Mouse (Mus musculus) T-helper 17 cell (primary cell): ENCODE measurements around the gene Nob1.

Experiments used
- in situ Hi-C, 2 experiments: fragments of 300-600 bp; cut with MboI, MseI; formaldehyde crosslinking; loops; 1 replicate in 1 of 2; 2 replicates in 1 of 2; pipeline ENCODE4 v1.15.1; 2025; ENCODE audit warnings: high pct_unique_total_duplicates in 2 of 2

Gene Nob1

DNA sequence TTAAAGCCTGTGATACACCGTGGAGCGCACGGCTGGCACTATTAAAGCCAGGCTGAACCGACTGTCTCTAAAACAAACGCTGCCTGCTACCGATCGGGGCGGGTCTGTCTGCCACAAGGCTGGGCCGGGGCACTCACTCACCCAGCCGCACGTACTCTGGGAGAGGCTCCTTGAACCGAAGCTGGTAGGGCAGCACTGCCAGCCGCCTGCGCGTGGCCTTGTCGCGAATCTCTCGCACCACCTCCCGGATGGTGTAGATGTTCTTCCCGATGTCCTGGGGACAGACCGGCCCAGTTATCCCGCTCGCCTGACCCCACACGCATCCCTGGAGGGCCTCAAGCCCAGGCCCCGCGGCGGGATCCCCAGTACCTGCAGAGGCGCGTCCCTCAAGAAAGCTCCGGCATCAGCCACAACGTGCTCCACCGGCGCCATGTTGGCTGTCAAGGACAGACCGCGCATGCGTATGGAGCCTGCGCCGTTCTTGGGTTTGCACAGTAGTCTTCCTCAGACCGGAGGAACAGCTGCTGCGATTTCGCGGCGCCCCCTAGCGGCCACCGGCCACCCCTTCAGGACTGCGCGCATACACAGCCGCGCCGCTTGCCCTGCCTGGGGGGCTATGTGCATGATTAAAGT is at the start of gene Nob1:
Gene Nob1, minus strand, starts transcription at position 455 of the 633 bp plus-strand sequence.
- in situ Hi-C loops = no loop called here

DNA sequence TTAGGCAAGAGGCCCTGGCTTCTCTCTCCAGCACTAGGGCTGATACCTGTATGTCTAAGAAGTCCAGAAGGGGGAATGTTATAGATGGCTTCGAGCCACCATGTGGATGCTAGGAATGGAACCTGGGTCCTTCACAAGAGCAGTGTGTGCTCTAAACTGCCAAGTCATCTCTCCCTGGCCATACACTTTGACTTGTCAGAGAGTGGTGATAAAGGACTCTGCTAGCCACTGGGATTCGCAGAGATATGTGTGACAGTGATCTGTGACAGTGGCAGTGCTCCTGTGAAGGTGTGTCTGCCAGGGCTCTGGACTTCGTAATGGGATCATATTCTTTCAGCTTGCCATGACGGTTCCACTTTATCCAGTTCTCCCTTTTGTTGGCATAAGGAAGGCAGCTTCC is 48.5 kb upstream of the Nob1 start:
- in situ Hi-C loops = no loop called here

DNA sequence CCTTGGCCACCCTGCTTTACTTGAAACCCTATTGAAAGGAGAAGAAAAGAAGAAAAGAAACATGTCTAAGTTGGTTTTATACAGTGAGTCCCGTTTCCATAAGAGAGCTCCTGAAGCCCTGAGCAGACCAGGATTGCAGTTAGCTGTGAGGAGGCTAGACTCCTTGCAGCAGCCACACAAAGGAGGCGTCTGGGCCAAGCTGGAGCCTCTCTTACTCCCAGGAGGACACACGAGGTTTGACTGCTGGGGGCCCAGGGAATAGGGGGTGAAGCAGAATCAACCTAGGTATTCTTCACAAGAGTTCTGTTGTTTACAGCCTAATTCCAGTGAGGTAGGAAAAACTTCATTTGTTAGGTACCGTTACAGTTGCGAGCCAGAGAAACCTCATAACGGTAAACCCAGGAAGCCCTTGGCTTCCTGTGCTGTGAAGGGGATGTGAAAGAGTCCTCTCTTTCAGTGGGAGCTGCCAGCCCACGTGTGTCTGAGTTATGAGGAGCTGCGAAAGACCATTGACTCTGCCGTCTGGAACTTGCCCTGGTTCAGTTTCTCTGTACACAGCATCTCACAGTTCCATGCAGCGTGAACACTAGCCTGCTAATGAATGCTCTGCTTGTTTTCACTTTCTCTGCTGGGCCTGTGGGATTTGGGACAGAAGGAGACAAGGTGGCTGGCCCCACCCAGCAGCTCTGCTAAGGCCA is 47.7 kb upstream of the Nob1 start:
- in situ Hi-C loops = no loop called here

DNA sequence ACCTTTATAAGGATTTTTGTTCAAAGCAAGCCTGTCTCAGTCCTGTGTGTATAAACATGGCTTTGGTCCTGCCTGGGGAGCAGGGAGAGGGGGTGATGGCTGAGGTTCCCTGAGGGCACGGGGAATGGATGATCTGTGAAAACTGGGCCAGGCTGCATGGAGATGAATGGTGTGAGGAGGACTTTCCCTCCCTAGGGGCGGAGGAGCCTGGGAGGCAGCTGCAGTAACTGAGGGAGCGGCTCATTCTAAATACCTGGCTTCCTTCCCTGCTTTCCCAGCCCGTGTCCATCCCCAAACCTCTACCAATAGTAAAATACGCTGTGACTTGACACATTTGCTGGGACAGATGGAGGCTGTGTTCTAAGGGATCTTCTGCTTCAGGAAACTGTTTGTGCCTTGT is 45.5 kb upstream of the Nob1 start:
- in situ Hi-C loops = no loop called here

DNA sequence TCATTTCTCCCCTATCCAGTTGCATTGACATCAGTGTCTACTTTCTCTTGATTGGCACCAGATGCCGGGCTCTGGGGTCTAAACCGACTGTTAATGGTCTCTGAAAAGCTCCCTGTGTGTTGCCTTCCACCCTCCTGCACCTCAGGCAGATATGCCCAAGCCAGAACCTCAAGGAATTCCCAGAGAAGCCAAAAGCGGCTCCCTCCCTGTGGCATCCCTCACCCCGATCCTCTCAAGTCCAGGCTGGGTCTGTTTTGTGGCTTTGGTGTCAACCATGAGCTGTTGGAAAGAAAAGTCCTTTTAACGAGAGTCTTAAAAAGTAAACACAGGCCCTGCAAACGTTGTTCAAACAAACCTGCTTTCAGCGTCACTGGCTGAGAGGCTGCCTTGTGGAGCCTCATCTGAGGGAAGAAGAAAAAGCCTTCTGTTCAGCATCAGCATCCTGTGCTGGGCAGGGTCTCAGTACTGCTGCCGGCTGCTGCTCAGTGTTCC is 44.0 kb upstream of the Nob1 start:
- in situ Hi-C loops = no loop called here

DNA sequence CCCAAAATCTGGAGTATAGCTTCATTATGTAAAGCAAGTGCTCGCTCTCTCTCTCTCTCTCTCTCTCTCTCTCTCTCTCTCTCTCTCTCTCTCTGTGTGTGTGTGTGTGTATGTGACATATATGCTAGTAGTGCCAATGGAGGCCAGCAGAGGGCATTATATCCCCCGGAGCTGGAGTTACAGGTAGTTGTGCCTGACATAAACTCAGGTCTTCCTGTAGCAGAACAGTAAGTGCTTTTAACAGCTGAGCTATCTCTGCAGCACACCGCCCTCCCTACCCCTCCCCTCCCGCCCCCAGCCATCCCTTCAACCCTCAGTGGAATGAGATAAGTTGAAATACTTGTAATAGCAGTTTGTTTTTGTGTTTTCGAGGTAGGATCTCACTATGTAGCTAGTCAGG is 41.8 kb upstream of the Nob1 start:
- in situ Hi-C loops = no loop called here

DNA sequence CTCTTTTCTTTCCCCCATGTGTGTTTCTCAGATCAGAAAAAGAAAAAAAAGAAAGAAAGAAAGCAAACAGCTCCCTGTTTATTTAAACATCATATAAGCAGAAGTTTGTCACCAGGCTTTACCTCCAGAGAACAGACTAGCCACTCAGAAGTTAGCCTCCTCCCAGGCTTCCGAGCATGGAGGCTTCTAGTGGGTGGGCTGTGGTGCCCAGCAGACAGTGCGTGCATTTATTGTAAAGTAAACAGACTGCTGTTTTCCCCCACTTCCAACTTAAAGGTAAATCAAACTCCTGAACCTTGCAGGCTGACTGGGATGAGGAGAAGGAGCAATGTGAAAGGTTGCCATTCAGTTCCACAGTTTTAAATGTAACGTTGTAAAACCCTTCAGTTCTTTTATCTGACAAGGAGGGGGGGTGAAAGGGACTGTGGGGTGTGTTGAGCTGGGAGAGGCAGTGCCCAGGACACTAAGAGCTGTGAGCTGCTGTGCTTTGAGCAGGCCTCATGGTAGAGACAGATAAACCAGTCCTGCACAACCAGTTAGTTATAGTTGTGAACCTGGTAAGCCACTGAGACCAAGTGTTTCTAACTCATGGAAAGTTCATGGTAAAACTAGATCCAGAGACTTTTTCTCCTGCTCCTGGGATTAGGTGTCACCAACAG is 40.6 kb upstream of the Nob1 start:
- in situ Hi-C loops = no loop called here

DNA sequence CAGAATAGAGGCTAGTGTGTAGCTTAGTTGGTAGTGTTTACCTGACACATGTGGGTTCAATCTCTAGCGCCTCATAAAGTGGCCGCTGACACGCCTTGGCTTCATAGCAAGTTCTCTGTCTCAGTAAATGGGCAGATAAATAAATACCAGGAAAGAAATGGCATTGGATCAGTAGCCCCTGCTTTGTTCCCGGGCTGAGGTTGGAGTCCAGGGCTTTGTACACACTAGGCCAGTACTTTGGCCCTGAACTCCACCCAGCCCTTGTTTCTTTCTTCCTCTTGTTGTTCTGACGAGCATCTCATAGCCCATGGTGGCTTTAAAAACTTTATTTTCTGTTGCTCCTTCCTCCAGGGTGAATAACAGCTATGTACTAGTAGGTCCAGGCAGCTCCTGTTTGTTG is 37.6 kb upstream of the Nob1 start:
- in situ Hi-C loops = loop anchor here in 1 of 2 experiments (5.0 kb wide), 1 partner anchor 45 kb away; no protein-coding TSS in a partner anchor

DNA sequence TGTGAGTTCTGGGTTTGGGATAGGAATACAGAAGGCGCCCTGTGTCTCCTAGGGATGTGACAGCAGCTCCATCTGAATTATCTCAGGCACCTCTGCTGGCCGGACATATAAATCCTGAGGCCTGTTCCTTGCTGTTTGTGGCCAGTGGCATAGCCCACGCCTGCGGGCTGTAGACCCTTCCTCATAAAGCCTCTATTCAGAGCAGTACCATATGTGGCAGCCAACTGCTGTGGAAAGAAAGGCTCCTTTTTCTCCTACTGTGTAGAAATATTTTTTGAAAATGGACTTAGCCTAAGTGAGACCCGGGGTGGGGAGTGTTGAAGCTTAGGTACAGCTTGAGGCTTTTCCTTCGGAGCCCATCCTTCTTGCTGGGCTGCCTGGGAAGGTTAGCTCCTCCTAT is 33.4 kb upstream of the Nob1 start:
- in situ Hi-C loops = no loop called here

DNA sequence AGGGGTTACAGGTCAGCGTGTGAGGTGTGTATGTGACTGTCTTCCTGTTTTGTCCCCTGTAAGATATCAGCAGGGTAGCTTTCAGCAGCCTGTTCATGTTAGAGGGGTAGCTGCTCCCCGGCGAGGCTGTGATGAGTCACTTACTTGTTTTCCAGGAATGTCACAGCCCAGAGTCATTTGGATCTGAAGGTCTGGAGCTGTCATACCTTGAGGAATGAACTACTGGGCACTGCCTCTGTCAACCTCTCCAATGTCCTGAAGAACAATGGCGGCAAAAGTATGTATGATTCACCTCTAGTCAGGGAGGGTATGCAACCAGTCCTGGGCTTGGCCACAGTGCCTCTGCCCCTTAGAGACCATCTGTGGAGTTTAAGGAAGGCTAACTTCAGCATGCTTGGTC is 32.9 kb upstream of the Nob1 start:
- in situ Hi-C loops = no loop called here

DNA sequence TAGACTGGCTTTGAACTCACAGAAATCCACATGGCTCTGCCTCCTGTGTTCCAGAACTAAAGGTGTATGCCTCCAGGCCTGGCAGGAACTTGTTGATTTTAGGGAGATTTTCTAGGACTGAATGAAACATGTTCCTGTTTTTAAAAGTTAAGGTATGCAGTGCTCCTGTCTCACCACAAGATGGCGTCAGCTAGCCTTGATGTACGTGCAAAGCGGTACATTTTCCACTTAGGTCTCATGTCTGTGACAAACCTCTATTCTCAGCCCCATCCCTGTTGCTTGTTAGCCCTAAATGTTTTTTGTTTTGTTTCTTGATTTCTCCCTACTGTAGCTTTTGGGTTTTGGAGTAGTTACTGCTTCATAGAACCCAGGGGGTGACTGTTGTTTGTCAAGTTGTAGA is 30.4 kb upstream of the Nob1 start:
- in situ Hi-C loops = no loop called here

DNA sequence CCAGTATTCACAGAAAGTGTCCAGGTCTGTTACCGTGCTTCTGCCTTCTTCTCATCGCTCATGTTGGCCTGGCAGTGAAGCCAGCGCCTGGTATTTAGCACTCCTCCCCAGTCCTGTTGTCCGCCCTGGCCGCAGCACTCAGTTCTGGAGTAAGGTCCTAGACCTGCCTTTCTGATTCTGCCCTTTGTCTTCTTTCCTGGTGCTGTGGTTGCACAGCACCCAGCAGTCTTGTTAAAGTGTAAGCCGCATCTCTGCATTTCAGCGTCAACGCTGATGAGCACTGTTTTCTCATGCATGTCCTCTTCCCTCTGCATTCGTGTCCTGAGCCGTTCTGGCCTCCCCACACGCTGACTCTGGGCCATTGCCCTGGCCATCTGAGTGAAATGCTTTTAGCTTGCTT is 28.5 kb upstream of the Nob1 start:
- in situ Hi-C loops = loop anchor here (5.0 kb wide), 1 partner anchor 124 kb away; no protein-coding TSS in a partner anchor

DNA sequence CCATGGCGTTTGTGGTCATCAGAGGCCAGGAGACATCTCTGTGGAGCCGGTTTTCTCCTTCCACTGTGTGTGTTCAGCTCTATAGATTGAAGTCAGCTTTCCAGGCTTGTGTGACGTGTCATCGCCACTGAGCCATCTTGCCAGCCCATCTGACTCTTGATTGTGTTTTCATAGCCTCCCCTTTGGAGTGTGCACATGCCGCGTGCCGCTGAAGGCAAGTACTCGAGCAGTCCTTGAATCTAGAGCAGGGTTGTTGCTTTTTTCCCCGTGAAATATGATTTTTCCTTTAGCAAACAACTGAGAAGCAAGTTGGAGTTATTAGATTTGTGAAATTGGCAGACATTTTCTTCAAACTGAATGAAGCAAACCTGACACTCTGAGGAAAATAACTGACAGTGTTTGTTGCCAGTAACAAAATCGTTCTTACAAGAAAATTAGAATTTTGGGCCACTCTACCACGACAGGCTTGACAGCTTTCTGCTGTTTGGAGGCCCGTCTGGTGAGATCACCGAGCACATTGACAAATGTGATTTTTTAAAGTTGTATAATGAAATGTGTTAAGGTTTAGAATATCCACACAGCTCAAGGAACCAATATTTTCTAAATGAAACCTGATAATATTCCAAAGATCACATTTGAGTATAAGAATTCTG is 26.7 kb upstream of the Nob1 start:
- in situ Hi-C loops = loop anchor here (5.0 kb wide), 1 partner anchor 126 kb away; no protein-coding TSS in a partner anchor

DNA sequence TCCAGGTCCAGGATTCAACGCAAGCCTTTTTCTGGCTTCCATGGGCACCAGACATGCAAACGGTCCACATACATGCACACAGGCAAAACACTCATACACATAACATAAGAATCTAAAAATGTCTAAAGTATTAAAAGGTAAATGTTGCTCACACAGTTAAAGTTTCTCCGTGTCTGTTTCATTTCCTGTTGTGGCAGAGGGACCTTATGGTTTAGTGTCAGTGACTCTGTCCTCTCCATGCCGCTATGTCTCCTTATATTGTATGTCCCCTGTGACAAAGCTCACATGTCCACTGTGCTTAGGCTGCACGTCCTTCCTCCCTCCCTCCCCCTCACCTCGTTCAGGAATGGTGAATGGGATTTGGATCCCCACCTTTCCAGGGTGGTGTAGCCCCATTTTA is 24.8 kb upstream of the Nob1 start:
- in situ Hi-C loops = loop anchor here (5.0 kb wide), 1 partner anchor 128 kb away; no protein-coding TSS in a partner anchor

DNA sequence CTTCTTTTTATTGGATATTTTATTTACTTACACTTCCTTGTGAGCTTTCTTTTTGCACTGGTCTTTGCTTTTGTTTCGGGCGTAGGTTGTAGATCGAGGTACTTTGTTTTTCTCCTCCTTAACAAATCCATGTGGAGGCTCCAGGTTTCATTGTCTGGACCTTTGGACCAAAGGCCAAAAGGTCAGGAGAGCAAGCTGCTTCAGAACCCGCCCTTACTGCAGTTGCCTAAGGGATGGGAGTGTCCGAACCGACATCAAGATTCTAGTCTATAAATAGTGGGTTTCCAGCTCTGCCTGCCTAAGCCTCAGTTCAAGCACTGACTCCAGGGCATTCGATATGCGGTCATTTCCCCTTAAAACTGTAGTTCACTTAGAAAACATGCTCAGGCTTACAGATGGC is 24.3 kb upstream of the Nob1 start:
- in situ Hi-C loops = no loop called here

DNA sequence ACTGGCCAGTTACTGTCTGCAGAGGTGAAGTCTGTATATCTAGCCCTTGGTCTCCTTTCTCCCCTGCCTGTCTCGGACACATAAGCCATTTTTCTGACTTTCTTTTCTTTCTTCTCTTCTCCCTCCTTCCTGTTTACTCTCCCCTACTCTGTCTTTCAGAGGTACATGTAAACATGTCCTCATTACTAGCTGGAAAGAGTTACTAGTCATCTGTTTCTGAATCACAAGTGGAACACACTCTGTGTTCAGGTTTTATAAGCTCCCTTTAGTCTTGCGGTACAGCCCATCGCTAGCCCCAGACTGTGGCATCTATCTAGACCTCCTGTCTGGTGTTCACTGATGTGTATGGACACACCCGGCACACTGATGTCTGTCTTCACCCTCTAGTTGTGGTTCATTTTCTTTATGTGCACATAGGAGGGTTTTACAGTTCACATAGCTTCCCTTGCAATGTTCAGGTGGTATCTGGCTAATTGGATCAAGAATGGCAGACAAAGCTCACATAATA is 23.6 kb upstream of the Nob1 start:
- in situ Hi-C loops = no loop called here

DNA sequence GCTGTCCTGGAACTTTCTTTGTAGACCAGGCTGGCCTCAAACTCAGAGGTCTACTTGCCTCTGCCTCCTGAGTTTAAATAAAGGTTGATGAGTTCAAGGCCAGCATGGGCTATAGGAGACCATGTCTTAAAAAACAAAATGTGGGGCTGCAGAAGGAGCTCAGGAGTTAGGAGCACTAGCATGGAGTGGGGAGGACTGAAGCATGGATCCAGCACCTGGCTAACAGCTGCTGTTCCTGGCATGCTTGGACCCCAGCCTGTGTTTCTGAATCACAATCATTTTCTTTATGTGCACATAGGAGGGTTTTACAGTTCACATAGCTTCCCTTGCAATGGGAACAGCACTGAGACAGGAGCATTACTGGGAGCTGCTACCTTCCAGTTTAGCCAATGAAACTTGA is 22.9 kb upstream of the Nob1 start:
- in situ Hi-C loops = no loop called here

DNA sequence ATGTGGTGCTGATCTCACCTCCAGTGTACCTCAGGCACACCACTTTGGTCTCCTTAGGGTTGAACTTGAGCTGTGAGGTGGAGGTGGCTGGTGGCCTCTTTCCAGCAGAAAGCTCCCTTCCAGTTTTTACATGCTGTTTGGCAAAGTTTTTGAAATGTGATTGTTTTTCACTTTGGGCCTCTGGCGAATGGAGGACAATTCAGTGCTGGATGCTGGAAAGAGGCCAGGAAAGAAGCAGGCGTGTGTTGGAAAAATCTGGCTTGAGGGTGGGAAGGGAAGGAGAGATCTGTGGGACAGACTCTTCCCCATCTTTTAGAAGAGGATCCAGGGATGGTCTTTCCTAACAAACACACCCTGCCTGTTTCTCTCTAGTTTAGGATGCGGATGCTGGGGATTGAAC is 19.8 kb upstream of the Nob1 start:
- in situ Hi-C loops = no loop called here

DNA sequence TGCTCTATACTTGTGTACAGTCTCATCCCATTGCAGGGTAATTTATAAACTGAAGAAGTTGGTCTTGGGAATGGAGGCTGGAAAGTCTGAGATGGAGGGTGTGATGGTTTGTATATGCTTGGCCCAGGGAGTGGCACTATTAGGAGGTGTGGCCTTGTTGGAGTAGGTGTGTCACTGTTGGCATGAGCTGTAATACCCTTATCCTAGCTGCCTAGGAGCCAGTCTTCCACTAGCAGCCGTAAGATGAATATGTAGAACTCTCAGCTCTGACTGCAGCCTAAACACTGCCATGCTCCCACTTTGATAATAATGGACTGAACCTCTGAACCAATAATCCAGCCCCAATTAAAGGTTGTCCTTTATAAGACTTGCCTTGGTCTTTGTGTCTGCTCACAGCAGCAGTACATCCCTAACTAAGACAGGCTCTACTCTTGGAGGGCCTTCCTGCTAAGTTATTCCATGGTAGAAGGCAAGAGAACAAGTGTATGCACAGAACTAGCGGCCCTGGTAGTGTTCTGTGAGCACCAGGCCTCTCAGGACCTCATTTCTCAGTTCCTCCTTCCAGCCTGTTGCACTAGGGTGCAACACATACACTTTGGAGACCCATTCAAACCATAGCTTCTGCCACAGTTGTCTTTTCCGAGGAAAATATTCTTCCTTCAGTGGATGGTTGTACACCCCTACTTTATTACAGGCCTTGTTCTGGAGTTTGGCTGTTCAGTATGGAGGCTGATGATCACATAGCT is 15.2 kb upstream of the Nob1 start:
- in situ Hi-C loops = no loop called here

DNA sequence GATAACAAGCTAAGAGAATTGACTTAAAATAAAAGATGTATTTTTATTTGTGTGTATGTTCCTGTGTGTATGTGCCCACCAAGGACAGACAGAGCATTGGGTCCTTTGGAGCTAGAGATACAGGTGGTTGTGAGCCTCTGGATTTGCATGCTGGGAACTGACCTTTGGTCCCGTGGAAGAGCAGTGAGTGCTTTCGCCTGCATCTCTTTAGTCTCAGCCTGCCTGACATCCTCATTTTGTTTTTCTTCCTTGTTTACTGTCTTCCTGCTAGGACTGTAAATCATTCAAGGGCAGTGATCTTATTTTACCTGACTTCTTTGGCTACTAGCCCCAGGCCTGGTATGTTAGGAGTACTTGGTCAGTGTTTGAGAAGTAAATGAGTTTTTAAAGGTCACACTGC is 12.9 kb upstream of the Nob1 start:
- in situ Hi-C loops = no loop called here

DNA sequence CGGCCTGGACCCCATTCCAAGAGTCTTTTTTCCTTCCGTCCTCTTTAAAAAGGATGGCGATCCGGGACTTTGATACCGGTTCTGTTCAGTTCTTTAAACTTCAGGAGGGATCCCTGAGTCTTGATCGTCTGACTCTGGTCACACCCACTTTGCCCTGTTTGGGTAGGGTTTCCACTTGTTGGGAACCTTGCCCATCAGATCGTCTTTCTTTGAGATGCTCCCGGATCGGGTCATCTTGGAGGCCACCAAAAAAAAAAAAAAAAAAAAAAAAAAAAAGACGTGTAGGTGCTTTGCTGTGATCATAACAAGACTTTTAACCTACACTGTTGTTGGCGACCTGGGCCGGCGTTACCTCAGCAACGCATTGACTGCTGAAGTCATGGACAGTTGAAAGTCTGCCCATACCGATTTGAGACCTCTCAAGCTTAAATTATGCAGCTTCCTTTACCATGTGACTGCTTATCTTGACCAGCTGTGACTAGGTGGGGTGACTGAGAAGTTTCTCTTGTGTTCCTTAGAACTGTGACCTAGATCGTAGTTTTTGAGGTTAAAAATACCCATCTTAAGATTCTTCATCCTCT is 12.1 kb upstream of the Nob1 start:
- in situ Hi-C loops = no loop called here
